Mouse (Mus musculus) thymus, postnatal 10 days (tissue): ENCODE data around the gene Tango2.

Experiments used
- DNase-seq, 2 experiments: peaks; one replicate each; pipeline ENCODE4 v3.0.0; 2021; ENCODE audit warnings: low spot score in 2 of 2

Tango2 gene

GRCm38 (mm10) chr16:18253866-18254265 is 94.0 kb downstream of the Tango2 start:
- no peak for DNase-seq

- no peak for DNase-seq
These were observed 95.2 kb downstream of the Tango2 start for GRCm38 (mm10) chr16:18252736-18253135.

- DNase-seq = no peak
These were observed 96.8 kb downstream of the Tango2 start for GRCm38 (mm10) chr16:18250828-18251790.
